Mouse (Mus musculus): ENCODE results near the gene Crtap.

Gene Crtap

GRCm38 (mm10) chr9:114389905-114390748 lies at the start of gene Crtap:
Gene Crtap (minus strand): TSS chr9:114390675.
- DNase-seq (ENCODE audit: low spot score in 2 of 2): peak; percentile 67 to 72

- DNase-seq (ENCODE audit: low spot score in 2 of 2): no peak
Observed at GRCm38 (mm10) chr9:114435668-114436067, 45.2 kb upstream of the Crtap start.

GRCm38 (mm10) chr9:114428103-114428834 lies 37.8 kb upstream of the Crtap start:
- DNase-seq (ENCODE audit: low spot score in 2 of 2): no peak

GRCm38 (mm10) chr9:114427425-114427824 lies 37.0 kb upstream of the Crtap start:
- no peak for DNase-seq (ENCODE audit: low spot score in 2 of 2)

- no peak for DNase-seq (ENCODE audit: low spot score in 2 of 2)
Observed at GRCm38 (mm10) chr9:114426201-114426600, 35.7 kb upstream of the Crtap start.

GRCm38 (mm10) chr9:114425576-114425975 lies 35.1 kb upstream of the Crtap start:
- no peak for DNase-seq (ENCODE audit: low spot score in 2 of 2)

- no peak for DNase-seq (ENCODE audit: low spot score in 2 of 2)
Observed at GRCm38 (mm10) chr9:114421797-114422196, 31.3 kb upstream of the Crtap start.

- no peak for DNase-seq (ENCODE audit: low spot score in 2 of 2)
Observed at GRCm38 (mm10) chr9:114421045-114421444, 30.6 kb upstream of the Crtap start.

GRCm38 (mm10) chr9:114420443-114420842 lies 30.0 kb upstream of the Crtap start:
- no peak for DNase-seq (ENCODE audit: low spot score in 2 of 2)

GRCm38 (mm10) chr9:114418187-114418586 lies 27.7 kb upstream of the Crtap start:
- no peak for DNase-seq (ENCODE audit: low spot score in 2 of 2)

GRCm38 (mm10) chr9:114416646-114417517 lies 26.4 kb upstream of the Crtap start:
- DNase-seq (ENCODE audit: low spot score in 2 of 2): no peak

- no peak for DNase-seq (ENCODE audit: low spot score in 2 of 2)
Observed at GRCm38 (mm10) chr9:114415701-114416100, 25.2 kb upstream of the Crtap start.

- DNase-seq (ENCODE audit: low spot score in 2 of 2): no peak
Observed at GRCm38 (mm10) chr9:114413866-114414265, 23.4 kb upstream of the Crtap start.

- DNase-seq (ENCODE audit: low spot score in 2 of 2): no peak
Observed at GRCm38 (mm10) chr9:114412406-114412805, 21.9 kb upstream of the Crtap start.

- no peak for DNase-seq (ENCODE audit: low spot score in 2 of 2)
Observed at GRCm38 (mm10) chr9:114411295-114411694, 20.8 kb upstream of the Crtap start.

GRCm38 (mm10) chr9:114410313-114410862 lies 19.9 kb upstream of the Crtap start:
- DNase-seq (ENCODE audit: low spot score in 2 of 2): no peak

GRCm38 (mm10) chr9:114407676-114408075 lies 17.2 kb upstream of the Crtap start:
- no peak for DNase-seq (ENCODE audit: low spot score in 2 of 2)

GRCm38 (mm10) chr9:114401685-114402080 lies 11.2 kb upstream of the Crtap start:
- no peak for DNase-seq (ENCODE audit: low spot score in 2 of 2)

- peak; percentile 80 to 86 for DNase-seq (ENCODE audit: low spot score in 2 of 2)
Observed at GRCm38 (mm10) chr9:114400949-114401684, 10.6 kb upstream of the Crtap start, which contains the start of the genes Glb1 and Tmppe. Gene Glb1 (plus strand): TSS chr9:114401076. Gene Tmppe (plus strand): TSS chr9:114401105.

GRCm38 (mm10) chr9:114400588-114400948 lies 10.1 kb upstream of the Crtap start:
- DNase-seq (ENCODE audit: low spot score in 2 of 2): no peak

- no peak for DNase-seq (ENCODE audit: low spot score in 2 of 2)
Observed at GRCm38 (mm10) chr9:114399680-114400079, 9.2 kb upstream of the Crtap start.
